Mouse (Mus musculus) hindbrain, postnatal 0 days (tissue): ENCODE measurements around the gene Tedc1. TPM values are rescaled to one million over a fixed set of nuclear protein-coding genes. Genes with fewer than 3 reads are reported as not detected.
A peak's percentile ranks its signal among the peaks of the same experiment; 100 is the strongest.

Experiments used
- ATAC-seq: fragments of 200-750 bp; cut with Nextera tagmentation; 2 replicates; pipeline ENCODE4 v1.8.0; 2017; ENCODE audit warnings: mild to moderate bottlenecking, moderate TSS enrichment, moderate library complexity
- DNase-seq: peaks from one replicate; pipeline ENCODE4 v3.0.0-alpha.2; 2015; ENCODE audit warnings: low spot score
- H3K27ac ChIP-seq: fragments of 300-500 bp; sonication (generic); 2 replicates; pipeline ENCODE4 v1.5.1; 2014; ENCODE audit warnings: mild to moderate bottlenecking
- H3K27me3 ChIP-seq: fragments of 300-500 bp; sonication (generic); 2 replicates; pipeline ENCODE4 v1.6.1; 2014; ENCODE audit warnings: low read length, mixed read lengths; ENCODE audit not compliant: insufficient read depth
- H3K36me3 ChIP-seq: fragments of 300-500 bp; sonication (generic); 2 replicates; pipeline ENCODE4 v1.6.1; 2014; ENCODE audit warnings: low read length, mixed read lengths; ENCODE audit not compliant: insufficient read depth
- H3K4me1 ChIP-seq: fragments of 300-500 bp; sonication (generic); 2 replicates; pipeline ENCODE4 v1.6.1; 2014; ENCODE audit warnings: antibody characterized with exemption, low read length, mixed read lengths; ENCODE audit not compliant: insufficient read depth
- H3K4me2 ChIP-seq: fragments of 300-500 bp; sonication (generic); 2 replicates; pipeline ENCODE4 v1.6.1; 2014; ENCODE audit warnings: low read depth, mild to moderate bottlenecking, low read length, moderate library complexity, mixed read lengths
- H3K4me3 ChIP-seq: fragments of 300-500 bp; sonication (generic); 2 replicates; pipeline ENCODE4 v1.5.1; 2014; ENCODE audit warnings: low read length
- H3K9ac ChIP-seq: fragments of 300-500 bp; sonication (generic); replicated peaks from 2 replicates; pipeline ENCODE4 v1.6.1; 2014; ENCODE audit warnings: mild to moderate bottlenecking, low read length, moderate library complexity, mixed read lengths
- H3K9me3 ChIP-seq: fragments of 300-500 bp; sonication (generic); 2 replicates; pipeline ENCODE4 v1.6.1; 2016; ENCODE audit warnings: low read length, mixed read lengths
- CTCF ChIP-seq: IDR thresholded peaks from 2 replicates; pipeline ENCODE4 v1.5.1; 2016; ENCODE audit warnings: antibody characterized with exemption, control low read depth, low read depth
- WGBS: fragments of 180-500 bp; shearing (Covaris S2); extraction: QIAGEN DNeasy Blood & Tissue Kit; methylation state at CpG from one replicate; pipeline ENCODE4 v1.1.7; 2014; 5-methylcytosine and 5-hydroxymethylcytosine counted together
- polyA plus RNA-seq: library from polyadenylated mRNA; unstranded; fragments of >200 nt; fragmentation: Nextera tagmentation; extraction: Ambion mirVana; gene quantifications from 2 replicates; pipeline ENCODE4 v1.2.1, GENCODE M21; 2015
- total RNA-seq: library from RNA; depleted of rRNA; stranded (reverse); fragments of >200 nt; gene quantifications from 2 replicates; pipeline ENCODE4 v1.2.3, GENCODE M21; 2014; rRNA removed

Gene Tedc1
- total RNA-seq (13.8 and 16.6 TPM in 2 replicates), polyA plus RNA-seq (14.7 and 15.8 TPM in 2 replicates)

GRCm38 (mm10) chr12:113155887-113156539 lies at the start of gene Tedc1:
Tedc1 (plus strand) TSS chr12:113156421.
- H3K4me1 ChIP-seq = peaks cover 18% of the 10 kb centered on the region
- H3K9ac ChIP-seq = peak within 1 kb of the TSS; percentile 62
- DNase-seq (peak; percentile 100), ATAC-seq (peak; percentile 99)
- H3K4me3 ChIP-seq = peak within 1 kb of the TSS; percentile 60
- peak within 1 kb of the TSS; percentile 76 for H3K27ac ChIP-seq
- H3K9me3 ChIP-seq = no peaks in the 10 kb centered on the region
- peak; percentile 99 for TF ChIP-seq CTCF
- no peaks in the 10 kb centered on the region for H3K36me3 ChIP-seq
- WGBS = under 1% methylated on average over 46 of the region's 46 CpGs
- H3K27me3 ChIP-seq = no peaks in the 10 kb centered on the region
- H3K4me2 ChIP-seq = peak within 1 kb of the TSS; percentile 96

GRCm38 (mm10) chr12:113107431-113108124 lies 48.6 kb upstream of the Tedc1 start:
- Histone ChIP-seq H3K4me2 (no peak overlapping the region), H3K4me3 (no peak overlapping the region), H3K9me3 (no peaks in the 10 kb centered on the region), H3K9ac (no peak overlapping the region), H3K27me3 (no peaks in the 10 kb centered on the region), H3K36me3 (no peaks in the 10 kb centered on the region), H3K27ac (no peak overlapping the region), H3K4me1 (peaks cover 3% of the 10 kb centered on the region; the same call in 1 of the 2 replicates)
- no peak for DNase-seq
- WGBS = 79% methylated on average over 4 of the region's 4 CpGs
- no peak for ATAC-seq
- TF ChIP-seq CTCF = no peak

- no peaks in the 10 kb centered on the region for H3K27me3 ChIP-seq
- 83% methylated on average over 17 of the region's 17 CpGs for WGBS
- ATAC-seq (0 out of 2 replicates have a peak, but pooled peaks have one; percentile 10), DNase-seq (no peak)
- H3K27ac ChIP-seq = no peak overlapping the region
- peaks cover 3% of the 10 kb centered on the region; the same call in 1 of the 2 replicates for H3K4me1 ChIP-seq
- H3K9ac ChIP-seq = no peak overlapping the region
- no peaks in the 10 kb centered on the region for H3K9me3 ChIP-seq
- H3K4me2 ChIP-seq = no peak overlapping the region
- TF ChIP-seq CTCF = no peak
- no peak overlapping the region for H3K4me3 ChIP-seq
- H3K36me3 ChIP-seq = peaks cover 10% of the 10 kb centered on the region; the same call in 1 of the 2 replicates
Measured at GRCm38 (mm10) chr12:113108528-113109283, 47.5 kb upstream of the Tedc1 start.

GRCm38 (mm10) chr12:113109801-113110200 lies 46.4 kb upstream of the Tedc1 start:
- no peak for ATAC-seq
- no peak for TF ChIP-seq CTCF
- Histone ChIP-seq H3K9me3 (no peaks in the 10 kb centered on the region), H3K4me3 (no peak overlapping the region), H3K4me2 (no peak overlapping the region), H3K27ac (no peak overlapping the region), H3K36me3 (peaks cover 16% of the 10 kb centered on the region; the same call in 1 of the 2 replicates), H3K9ac (no peak overlapping the region), H3K27me3 (no peaks in the 10 kb centered on the region), H3K4me1 (peaks cover 3% of the 10 kb centered on the region; the same call in 1 of the 2 replicates)
- DNase-seq = no peak
- WGBS = 76% methylated on average over 10 of the region's 10 CpGs

GRCm38 (mm10) chr12:113114141-113114540 lies 42.1 kb upstream of the Tedc1 start:
- H3K4me3 ChIP-seq = no peak overlapping the region
- ATAC-seq (no peak), DNase-seq (no peak)
- WGBS = 89% methylated on average over 4 of the region's 4 CpGs
- H3K27me3 ChIP-seq = no peaks in the 10 kb centered on the region
- 0 out of 2 replicates have a peak, but pooled peaks cover 3% of the 10 kb centered on the region for H3K4me1 ChIP-seq
- H3K9me3 ChIP-seq = no peaks in the 10 kb centered on the region
- no peak for TF ChIP-seq CTCF
- H3K36me3 ChIP-seq = peaks cover 43% of the 10 kb centered on the region
- H3K9ac ChIP-seq = no peak overlapping the region
- H3K4me2 ChIP-seq = no peak overlapping the region
- no peak overlapping the region for H3K27ac ChIP-seq

GRCm38 (mm10) chr12:113114856-113115538 lies 41.2 kb upstream of the Tedc1 start:
- 89% methylated on average over 16 of the region's 16 CpGs for WGBS
- TF ChIP-seq CTCF = no peak

More at GRCm38 (mm10) chr12:113114856-113115538, 41.2 kb upstream of the Tedc1 start:
- Histone ChIP-seq H3K9ac (no peak overlapping the region), H3K36me3 (peaks cover 44% of the 10 kb centered on the region), H3K27ac (no peak overlapping the region), H3K4me2 (no peak overlapping the region), H3K4me1 (0 out of 2 replicates have a peak, but pooled peaks cover 3% of the 10 kb centered on the region), H3K9me3 (no peaks in the 10 kb centered on the region), H3K4me3 (no peak overlapping the region), H3K27me3 (no peaks in the 10 kb centered on the region)
- ATAC-seq (no peak), DNase-seq (no peak)
